Mouse (Mus musculus): ENCODE results near the gene AC140267.1. TPM values are rescaled to one million over a fixed set of nuclear protein-coding genes. Genes with fewer than 3 reads are reported as not detected.

AC140267.1 gene
- polyA plus RNA-seq, 1 experiment from 2014 or later = not detected

- Histone ChIP-seq H3K9me3 (ENCODE audit: control insufficient read depth, low read length) (no peaks in the 10 kb centered on the region), H3K27ac (ENCODE audit: low read depth, low read length) (peak overlapping the region; percentile 93), H3K27me3 (ENCODE audit: control insufficient read depth, insufficient read depth, low read length) (no peaks in the 10 kb centered on the region), H3K36me3 (ENCODE audit: control insufficient read depth, insufficient read depth, low read length) (peaks cover 13% of the 10 kb centered on the region; the same call in 1 of the 2 replicates), H3K9ac (ENCODE audit: low read length) (peak overlapping the region; percentile 99), H3K4me1 (replicated peaks; ENCODE audit: control insufficient read depth, insufficient read depth, low read length) (peaks cover 14% of the 10 kb centered on the region), H3K4me2 (ENCODE audit: low read depth, low read length, severe bottlenecking) (peak overlapping the region; percentile 97), H3K4me3 (ENCODE audit: low read depth, low read length) (peak overlapping the region; percentile 99)
- DNase-seq (ENCODE audit: low spot score) (no peak), ATAC-seq (replicated peaks; ENCODE audit: low FRiP score) (no peak)
- WGBS = 12% methylated on average over 16 of the region's 16 CpGs
Observed at GRCm38 (mm10) chr15:80256242-80256641, 20.6 kb downstream of the AC140267.1 start.

DNA sequence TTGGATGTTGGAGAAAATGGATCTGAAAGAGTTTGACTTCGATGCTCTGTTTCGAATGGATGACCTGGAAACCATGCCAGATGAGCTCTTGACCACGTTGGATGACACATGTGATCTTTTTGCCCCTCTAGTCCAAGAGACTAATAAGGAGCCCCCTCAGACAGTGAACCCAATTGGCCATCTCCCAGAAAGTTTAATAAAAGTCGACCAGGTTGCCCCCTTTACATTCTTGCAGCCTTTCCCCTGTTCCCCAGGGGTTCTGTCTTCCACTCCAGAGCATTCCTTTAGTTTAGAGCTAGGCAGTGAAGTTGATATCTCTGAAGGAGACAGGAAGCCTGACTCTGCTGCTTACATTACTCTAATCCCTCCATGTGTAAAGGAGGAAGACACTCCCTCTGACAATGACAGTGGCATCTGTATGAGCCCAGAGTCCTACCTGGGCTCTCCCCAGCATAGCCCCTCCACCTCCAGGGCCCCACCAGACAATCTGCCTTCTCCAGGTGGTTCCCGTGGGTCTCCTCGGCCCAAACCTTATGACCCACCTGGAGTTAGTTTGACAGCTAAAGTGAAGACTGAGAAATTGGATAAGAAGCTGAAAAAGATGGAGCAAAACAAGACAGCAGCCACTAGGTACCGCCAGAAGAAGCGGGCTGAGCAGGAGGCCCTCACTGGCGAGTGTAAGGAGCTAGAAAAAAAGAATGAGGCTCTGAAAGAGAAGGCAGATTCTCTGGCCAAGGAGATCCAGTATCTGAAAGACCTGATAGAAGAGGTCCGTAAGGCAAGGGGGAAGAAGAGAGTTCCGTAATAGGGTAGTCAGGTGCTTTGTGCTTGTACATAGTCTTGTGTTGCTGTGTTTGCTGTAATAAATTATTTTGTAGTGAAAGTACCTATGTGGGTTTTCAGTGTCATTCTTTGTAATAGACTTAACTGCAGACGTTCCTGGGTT is 21.3 kb downstream of the AC140267.1 start:
- ATAC-seq (replicated peaks; ENCODE audit: low FRiP score) = no peak
- WGBS = 70% methylated on average over 12 of the region's 12 CpGs

DNA sequence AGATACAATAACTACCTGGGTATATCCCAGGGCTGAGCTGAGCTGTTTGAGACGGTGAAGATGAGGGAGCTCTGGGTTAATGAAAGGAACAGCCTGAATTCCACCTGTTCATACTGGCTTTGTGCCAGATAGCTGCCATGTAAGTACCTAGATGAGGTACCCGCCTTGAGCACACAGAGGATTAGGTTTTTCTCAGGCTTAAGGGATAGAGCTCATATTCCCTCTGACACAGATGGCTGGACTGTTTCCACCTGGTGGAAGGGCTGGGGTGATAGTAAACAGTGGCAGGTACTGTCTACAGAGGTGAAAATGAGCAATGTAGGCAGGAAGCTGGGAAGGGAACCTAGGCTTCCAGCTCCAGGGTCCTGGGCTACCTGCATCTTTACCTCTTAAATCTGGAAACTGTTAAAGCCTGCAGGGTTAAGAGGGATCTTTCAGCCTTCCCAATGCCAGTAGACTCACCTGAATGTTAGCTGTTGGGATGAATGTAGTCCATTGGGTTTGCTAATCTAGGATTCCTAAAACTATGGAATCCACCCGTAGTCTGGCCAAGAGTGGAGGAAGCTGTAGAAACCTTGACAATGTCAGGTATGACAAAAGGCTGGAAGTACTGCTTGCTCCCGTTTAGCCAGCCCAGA is 22.1 kb downstream of the AC140267.1 start:
- Histone ChIP-seq H3K9ac (ENCODE audit: low read length) (0 out of 2 replicates have a peak overlapping the region, but pooled peaks have one; percentile 1), H3K4me1 (replicated peaks; ENCODE audit: control insufficient read depth, insufficient read depth, low read length) (peaks cover 14% of the 10 kb centered on the region), H3K27me3 (ENCODE audit: control insufficient read depth, insufficient read depth, low read length) (no peaks in the 10 kb centered on the region), H3K4me2 (ENCODE audit: low read depth, low read length, severe bottlenecking) (no peak overlapping the region; the same call in 1 of the 2 replicates), H3K36me3 (ENCODE audit: control insufficient read depth, insufficient read depth, low read length) (peaks cover 13% of the 10 kb centered on the region; the same call in 1 of the 2 replicates), H3K9me3 (ENCODE audit: control insufficient read depth, low read length) (no peaks in the 10 kb centered on the region), H3K4me3 (ENCODE audit: low read depth, low read length) (peak overlapping the region; percentile 99; the same call in 1 of the 2 replicates), H3K27ac (ENCODE audit: low read depth, low read length) (0 out of 2 replicates have a peak overlapping the region, but pooled peaks have one; percentile 2)
- WGBS = 43% methylated on average over 4 of the region's 4 CpGs
- DNase-seq (ENCODE audit: low spot score) = no peak
- no peak for ATAC-seq (replicated peaks; ENCODE audit: low FRiP score)

More for the DNA sequence above, 21.3 kb downstream of the AC140267.1 start:
- no peaks in the 10 kb centered on the region for H3K9me3 ChIP-seq (ENCODE audit: control insufficient read depth, low read length)
- H3K9ac ChIP-seq (ENCODE audit: low read length) = peak overlapping the region; percentile 99
- peaks cover 14% of the 10 kb centered on the region for H3K4me1 ChIP-seq (replicated peaks; ENCODE audit: control insufficient read depth, insufficient read depth, low read length)
- H3K27me3 ChIP-seq (ENCODE audit: control insufficient read depth, insufficient read depth, low read length) = no peaks in the 10 kb centered on the region
- H3K27ac ChIP-seq (ENCODE audit: low read depth, low read length) = peak overlapping the region; percentile 93
- H3K4me2 ChIP-seq (ENCODE audit: low read depth, low read length, severe bottlenecking) = peak overlapping the region; percentile 97
- peak overlapping the region; percentile 99 for H3K4me3 ChIP-seq (ENCODE audit: low read depth, low read length)
- DNase-seq (ENCODE audit: low spot score) = no peak
- H3K36me3 ChIP-seq (ENCODE audit: control insufficient read depth, insufficient read depth, low read length) = peaks cover 13% of the 10 kb centered on the region; the same call in 1 of the 2 replicates

DNA sequence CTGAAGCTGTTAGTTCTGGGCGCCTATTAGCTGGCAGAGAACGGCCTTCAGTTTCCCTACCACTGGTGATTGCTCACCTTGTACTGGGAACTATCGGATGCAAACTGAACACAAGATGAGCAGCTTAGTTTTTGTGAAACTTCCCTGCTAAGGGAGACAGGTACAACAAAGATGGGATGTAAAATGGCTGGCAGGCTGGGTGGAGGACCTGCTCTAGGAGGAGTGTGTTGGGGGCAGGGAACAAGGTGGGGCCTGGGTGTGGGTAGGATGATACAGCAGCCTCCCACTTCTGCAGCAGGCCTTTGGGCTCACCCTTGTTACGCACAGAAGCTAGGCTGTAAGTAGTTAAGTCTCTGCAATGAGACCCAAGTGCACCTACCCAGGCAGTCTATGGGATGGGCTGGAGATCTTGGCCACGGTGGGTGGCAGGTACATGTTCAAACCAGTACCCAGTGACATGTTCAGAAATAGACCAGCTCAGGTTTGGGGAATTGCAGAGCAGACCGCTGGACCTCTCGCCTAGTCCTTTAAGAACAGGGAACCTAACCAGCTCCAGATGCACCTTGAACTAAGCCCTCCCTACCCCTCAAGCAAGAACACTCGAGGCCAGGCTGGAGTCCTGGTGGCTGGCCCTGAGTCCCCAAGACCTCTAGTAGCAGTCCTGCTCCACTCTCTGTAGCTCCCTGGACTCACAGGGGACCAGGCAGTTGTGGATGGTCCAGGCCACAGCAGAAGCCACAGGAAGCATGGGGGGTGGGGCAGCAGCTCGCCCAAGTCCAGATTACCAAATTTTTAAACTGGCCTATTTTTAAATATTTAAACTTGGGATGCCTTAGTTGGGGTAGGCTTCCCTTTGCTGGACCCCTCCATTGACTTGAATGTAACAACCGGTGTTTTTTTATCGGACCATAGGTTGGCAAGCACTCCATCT is 22.9 kb downstream of the AC140267.1 start:
- WGBS = 72% methylated on average over 11 of the region's 11 CpGs
- H3K27me3 ChIP-seq (ENCODE audit: control insufficient read depth, insufficient read depth, low read length) = no peaks in the 10 kb centered on the region
- H3K9ac ChIP-seq (ENCODE audit: low read length) = no peak overlapping the region
- H3K4me2 ChIP-seq (ENCODE audit: low read depth, low read length, severe bottlenecking) = no peak overlapping the region
- no peak overlapping the region for H3K4me3 ChIP-seq (ENCODE audit: low read depth, low read length)
- no peaks in the 10 kb centered on the region for H3K9me3 ChIP-seq (ENCODE audit: control insufficient read depth, low read length)
- peaks cover 13% of the 10 kb centered on the region; the same call in 1 of the 2 replicates for H3K36me3 ChIP-seq (ENCODE audit: control insufficient read depth, insufficient read depth, low read length)
- no peak for ATAC-seq (replicated peaks; ENCODE audit: low FRiP score)
- H3K27ac ChIP-seq (ENCODE audit: low read depth, low read length) = peak overlapping the region; percentile 0; the same call in 1 of the 2 replicates
- peaks cover 16% of the 10 kb centered on the region for H3K4me1 ChIP-seq (replicated peaks; ENCODE audit: control insufficient read depth, insufficient read depth, low read length)
- peak; percentile 61 for DNase-seq (ENCODE audit: low spot score)

- 74% methylated on average over 8 of the region's 8 CpGs for WGBS
- Histone ChIP-seq H3K4me3 (ENCODE audit: low read depth, low read length) (no peak overlapping the region), H3K9ac (ENCODE audit: low read length) (no peak overlapping the region), H3K27me3 (ENCODE audit: control insufficient read depth, insufficient read depth, low read length) (no peaks in the 10 kb centered on the region), H3K9me3 (ENCODE audit: control insufficient read depth, low read length) (no peaks in the 10 kb centered on the region), H3K27ac (ENCODE audit: low read depth, low read length) (no peak overlapping the region), H3K4me2 (ENCODE audit: low read depth, low read length, severe bottlenecking) (no peak overlapping the region), H3K4me1 (replicated peaks; ENCODE audit: control insufficient read depth, insufficient read depth, low read length) (peaks cover 12% of the 10 kb centered on the region), H3K36me3 (ENCODE audit: control insufficient read depth, insufficient read depth, low read length) (peaks cover 13% of the 10 kb centered on the region; the same call in 1 of the 2 replicates)
- DNase-seq (ENCODE audit: low spot score) (no peak), ATAC-seq (replicated peaks; ENCODE audit: low FRiP score) (no peak)
Observed at GRCm38 (mm10) chr15:80259406-80260045, 23.9 kb downstream of the AC140267.1 start.

DNA sequence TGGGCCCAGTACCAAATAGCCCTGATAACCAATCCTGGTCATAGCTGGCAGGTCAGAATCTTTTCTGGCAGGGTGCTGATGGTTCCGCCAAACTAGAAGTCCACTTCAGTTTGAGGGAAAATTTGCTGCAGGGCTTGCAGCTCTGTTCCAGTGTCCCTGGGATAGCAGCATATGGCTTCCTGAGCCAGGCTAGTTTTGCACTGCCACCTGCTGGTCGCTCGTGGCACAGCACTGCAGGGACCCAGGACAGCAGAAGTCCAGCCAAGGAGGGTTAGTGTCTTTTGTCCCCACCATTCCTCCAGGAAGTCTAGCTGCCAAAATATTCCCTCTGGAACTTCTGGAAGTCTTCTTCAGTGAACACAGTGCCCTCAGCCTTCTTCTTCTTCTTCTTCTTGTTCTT is 25.0 kb downstream of the AC140267.1 start:
- H3K4me3 ChIP-seq (ENCODE audit: low read depth, low read length) = no peak overlapping the region
- peak; percentile 92 for DNase-seq (ENCODE audit: low spot score)
- H3K9ac ChIP-seq (ENCODE audit: low read length) = no peak overlapping the region
- WGBS = 20% methylated on average over 3 of the region's 3 CpGs
- H3K9me3 ChIP-seq (ENCODE audit: control insufficient read depth, low read length) = no peaks in the 10 kb centered on the region
- ATAC-seq (replicated peaks; ENCODE audit: low FRiP score) = no peak
- H3K4me2 ChIP-seq (ENCODE audit: low read depth, low read length, severe bottlenecking) = no peak overlapping the region
- peaks cover 13% of the 10 kb centered on the region; the same call in 1 of the 2 replicates for H3K36me3 ChIP-seq (ENCODE audit: control insufficient read depth, insufficient read depth, low read length)
- no peaks in the 10 kb centered on the region for H3K27me3 ChIP-seq (ENCODE audit: control insufficient read depth, insufficient read depth, low read length)
- H3K4me1 ChIP-seq (replicated peaks; ENCODE audit: control insufficient read depth, insufficient read depth, low read length) = peaks cover 13% of the 10 kb centered on the region
- H3K27ac ChIP-seq (ENCODE audit: low read depth, low read length) = no peak overlapping the region

GRCm38 (mm10) chr15:80261100-80261499 is 25.5 kb downstream of the AC140267.1 start:
- H3K4me1 ChIP-seq (replicated peaks; ENCODE audit: control insufficient read depth, insufficient read depth, low read length) = peaks cover 13% of the 10 kb centered on the region
- no peak for ATAC-seq (replicated peaks; ENCODE audit: low FRiP score)

More at GRCm38 (mm10) chr15:80261100-80261499, 25.5 kb downstream of the AC140267.1 start:
- Histone ChIP-seq H3K4me3 (ENCODE audit: low read depth, low read length) (no peak overlapping the region), H3K9me3 (ENCODE audit: control insufficient read depth, low read length) (no peaks in the 10 kb centered on the region), H3K9ac (ENCODE audit: low read length) (no peak overlapping the region), H3K27ac (ENCODE audit: low read depth, low read length) (no peak overlapping the region), H3K36me3 (ENCODE audit: control insufficient read depth, insufficient read depth, low read length) (peaks cover 13% of the 10 kb centered on the region; the same call in 1 of the 2 replicates), H3K27me3 (ENCODE audit: control insufficient read depth, insufficient read depth, low read length) (no peaks in the 10 kb centered on the region), H3K4me2 (ENCODE audit: low read depth, low read length, severe bottlenecking) (no peak overlapping the region)
- 86% methylated on average over 7 of the region's 7 CpGs for WGBS
- DNase-seq (ENCODE audit: low spot score) = no peak

Data from forebrain, embryonic 11.5 days (tissue).